Mouse (Mus musculus): ENCODE measurements at regions not wholly inside any gene's neighbourhood (a gene's known extent, or its start where the extent isn't known, plus 50 kb on each side); places are given as distances from the start of the nearest gene placed in this dataset.
A peak's percentile ranks its signal among the peaks of the same experiment; 100 is the strongest.

- peak; percentile 12 to 14 for DNase-seq (ENCODE audit: low spot score in 2 of 2)
These were observed 62.2 kb upstream of the Glycam1 start for GRCm38 (mm10) chr15:103627085-103627484.
